Mouse (Mus musculus) neural tube, postnatal 0 days (tissue): ENCODE data around the gene Ccl27b. TPM values are rescaled to one million over a fixed set of nuclear protein-coding genes. Genes with fewer than 3 reads are reported as not detected.

Source experiments
- polyA plus RNA-seq: library from polyadenylated mRNA; unstranded; fragments of >200 nt; fragmentation: Nextera tagmentation; extraction: Ambion mirVana; gene quantifications from 2 replicates; pipeline ENCODE4 v1.2.1, GENCODE M21; 2015

Ccl27b gene
- not detected in 2 replicates for polyA plus RNA-seq

GRCm38 (mm10) chr4:42654951-42655350, at the start of gene Ccl27b:
Ccl27b (plus strand) TSS chr4:42655251.

GRCm38 (mm10) chr4:42611895-42612294, 43.2 kb upstream of the Ccl27b start, which contains the start of gene Gm10591:
Gm10591 (plus strand) TSS chr4:42612195.

DNA sequence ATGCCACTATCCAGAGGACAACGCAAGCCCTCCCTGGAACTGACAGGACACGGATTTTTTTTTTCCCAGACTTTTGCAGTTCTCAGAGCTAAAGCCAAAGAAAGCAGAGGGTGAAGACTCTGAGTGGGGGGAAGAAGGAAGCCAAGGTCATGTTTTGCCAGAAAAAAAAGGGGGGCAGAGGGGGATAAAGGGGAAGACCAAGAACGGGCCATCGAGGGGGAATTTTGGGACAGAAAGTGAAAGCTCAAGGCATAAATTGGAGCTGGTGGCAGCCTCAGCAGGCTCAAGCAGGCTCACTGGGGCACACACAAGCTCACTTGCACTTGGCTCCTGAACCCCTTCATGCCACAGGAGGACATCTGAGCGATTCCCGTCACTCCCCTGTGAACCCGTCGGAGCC, 25.6 kb upstream of the Ccl27b start, which contains the start of gene Gm2564:
TSS of gene Gm2564 (plus strand) at position 301 of the 400 bp plus-strand sequence.

DNA sequence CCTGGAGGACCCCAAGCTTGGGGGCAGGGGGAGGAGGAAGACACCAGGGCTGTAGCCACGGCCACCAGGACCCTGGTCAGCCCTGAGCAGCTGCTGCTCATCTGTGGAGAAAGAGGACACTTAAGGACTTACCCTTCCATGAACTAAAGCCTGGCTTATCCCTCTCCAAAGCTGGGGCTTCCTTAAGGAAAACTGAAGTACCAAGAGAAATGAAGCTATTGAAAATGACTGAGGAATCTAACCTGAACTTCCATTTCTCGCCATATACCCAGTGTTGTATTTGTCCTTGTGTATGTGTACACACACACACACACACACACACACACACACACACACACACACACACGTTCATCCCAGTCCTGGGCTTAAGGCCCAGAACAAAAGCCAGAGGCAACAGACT, 6.7 kb downstream of the Ccl27b start, which contains the start of gene Il11ra2:
TSS of gene Il11ra2 (minus strand) at position 101 of the 400 bp plus-strand sequence.

Other genes with a start within 250 kb of the Ccl27b start
- not detected in 2 replicates for gene Gm21586, start 215.9 kb upstream of the Ccl27b start, polyA plus RNA-seq
- gene Gm2163, start 188.5 kb upstream of the Ccl27b start, polyA plus RNA-seq, result 0.19 TPM in 2 replicates
- gene Fam205a2, start 127.1 kb upstream of the Ccl27b start, polyA plus RNA-seq, result not detected in 2 replicates
- not detected in 2 replicates for gene Gm10591, start 43.1 kb upstream of the Ccl27b start, polyA plus RNA-seq
- 0.75 and 1.4 TPM in 2 replicates for gene Gm2564, start 25.5 kb upstream of the Ccl27b start, polyA plus RNA-seq
- gene Il11ra2, start 6.6 kb downstream of the Ccl27b start, polyA plus RNA-seq, result not detected in 2 replicates
- 0.48 and 1.2 TPM in 2 replicates for gene 4930578G10Rik, start 80.3 kb downstream of the Ccl27b start, polyA plus RNA-seq
- 0.49 and 0.62 TPM in 2 replicates for gene Ccl19, start 101.3 kb downstream of the Ccl27b start, polyA plus RNA-seq
- 0.65 and 0.81 TPM in 2 replicates for gene Ccl21a, start 118.7 kb downstream of the Ccl27b start, polyA plus RNA-seq
- gene Fam205a1, start 198.6 kb downstream of the Ccl27b start, polyA plus RNA-seq, result 0.28 TPM in 1 of 2 replicates, not detected in the other
- gene Gm12394, start 201.5 kb downstream of the Ccl27b start, polyA plus RNA-seq, result 0.46 and 0.48 TPM in 2 replicates
- 4.9 and 5.1 TPM in 2 replicates for gene Fam205c, start 219.0 kb downstream of the Ccl27b start, polyA plus RNA-seq